Mouse (Mus musculus) hindbrain, embryonic 10.5 days (tissue): ENCODE data around the gene Prkca. TPM values are rescaled to one million over a fixed set of nuclear protein-coding genes. Genes with fewer than 3 reads are reported as not detected.

Experiments
- DNase-seq: peaks from one replicate; pipeline ENCODE4 v3.0.0-alpha.2; 2017; ENCODE audit warnings: low spot score
- H3K27ac ChIP-seq: fragments of 300-500 bp; sonication (generic); 2 replicates; pipeline ENCODE4 v1.5.1; 2016; ENCODE audit warnings: mild to moderate bottlenecking, moderate library complexity
- H3K27me3 ChIP-seq: fragments of 300-500 bp; sonication (generic); 2 replicates; pipeline ENCODE4 v1.6.1; 2016; ENCODE audit warnings: mild to moderate bottlenecking; ENCODE audit not compliant: poor library complexity, insufficient read depth, severe bottlenecking
- H3K36me3 ChIP-seq: fragments of 300-500 bp; sonication (generic); 2 replicates; pipeline ENCODE4 v1.6.1; 2016; ENCODE audit warnings: mild to moderate bottlenecking, moderate library complexity
- H3K4me1 ChIP-seq: fragments of 300-500 bp; sonication (generic); replicated peaks from 2 replicates; pipeline ENCODE4 v1.6.1; 2016; ENCODE audit warnings: mild to moderate bottlenecking
- H3K4me3 ChIP-seq: fragments of 300-500 bp; sonication (generic); 2 replicates; pipeline ENCODE4 v1.5.1; 2016; ENCODE audit warnings: mild to moderate bottlenecking, moderate library complexity
- H3K9me3 ChIP-seq: fragments of 300-500 bp; sonication (generic); 2 replicates; pipeline ENCODE4 v1.6.1; 2016; ENCODE audit warnings: mild to moderate bottlenecking, moderate library complexity
- WGBS: fragments of 180-500 bp; shearing (Covaris S2); methylation state at CpG from one replicate; pipeline ENCODE4 v1.1.7; 2016; 5-methylcytosine and 5-hydroxymethylcytosine counted together
- polyA plus RNA-seq: library from polyadenylated mRNA; unstranded; fragments of >200 nt; fragmentation: Nextera tagmentation; extraction: Ambion mirVana; gene quantifications from 2 replicates; pipeline ENCODE4 v1.2.1, GENCODE M21; 2016

Prkca gene
- polyA plus RNA-seq, 1 experiment from 2014 or later: 3.4 TPM

DNA sequence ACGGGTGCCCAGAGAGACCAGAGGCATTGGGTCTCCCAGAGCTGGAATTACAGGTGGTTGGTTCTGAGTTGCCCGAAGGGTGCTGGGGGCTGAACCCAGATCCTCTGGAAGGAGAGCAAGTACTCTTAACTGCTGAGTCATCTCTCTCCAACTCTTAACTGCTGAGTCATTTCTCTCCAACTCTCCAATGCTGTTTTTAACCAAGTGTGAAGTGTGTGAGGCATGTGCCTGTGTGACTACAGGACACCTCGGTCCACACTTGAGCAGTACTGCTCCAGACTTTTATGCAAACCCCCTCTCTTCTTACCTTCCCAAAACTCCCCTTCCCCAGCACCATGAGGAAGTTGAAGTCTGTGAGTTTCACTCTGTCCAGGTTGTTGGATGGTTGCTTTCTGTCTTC, 357.8 kb downstream of the Prkca start:
- H3K4me3 ChIP-seq: no peak overlapping the region
- no peaks in the 10 kb centered on the region for H3K36me3 ChIP-seq
- peaks cover 16% of the 10 kb centered on the region for H3K4me1 ChIP-seq
- no peak for DNase-seq
- H3K27me3 ChIP-seq: peaks cover 8% of the 10 kb centered on the region; the same call in 1 of the 2 replicates
- H3K27ac ChIP-seq: no peak overlapping the region
- no peaks in the 10 kb centered on the region for H3K9me3 ChIP-seq
- WGBS: 94% methylated on average over 3 of the region's 3 CpGs

- no peaks in the 10 kb centered on the region for H3K9me3 ChIP-seq
- H3K27ac ChIP-seq: no peak overlapping the region
- H3K36me3 ChIP-seq: no peaks in the 10 kb centered on the region
- WGBS: 89% methylated on average over 12 of the region's 12 CpGs
- H3K27me3 ChIP-seq: peaks cover 15% of the 10 kb centered on the region; the same call in 1 of the 2 replicates
- no peak for DNase-seq
- H3K4me3 ChIP-seq: no peak overlapping the region
- H3K4me1 ChIP-seq: peaks cover 25% of the 10 kb centered on the region
These were observed 359.8 kb downstream of the Prkca start for GRCm38 (mm10) chr11:107983883-107984282.

- Histone ChIP-seq H3K9me3 (no peaks in the 10 kb centered on the region), H3K27me3 (peaks cover 17% of the 10 kb centered on the region; the same call in 1 of the 2 replicates), H3K36me3 (no peaks in the 10 kb centered on the region), H3K27ac (no peak overlapping the region; the same call in 1 of the 2 replicates), H3K4me1 (peaks cover 28% of the 10 kb centered on the region), H3K4me3 (no peak overlapping the region)
- DNase-seq: no peak
- WGBS: 51% methylated on average over 5 of the region's 5 CpGs
These were observed 360.5 kb downstream of the Prkca start for GRCm38 (mm10) chr11:107983224-107983623.

DNA sequence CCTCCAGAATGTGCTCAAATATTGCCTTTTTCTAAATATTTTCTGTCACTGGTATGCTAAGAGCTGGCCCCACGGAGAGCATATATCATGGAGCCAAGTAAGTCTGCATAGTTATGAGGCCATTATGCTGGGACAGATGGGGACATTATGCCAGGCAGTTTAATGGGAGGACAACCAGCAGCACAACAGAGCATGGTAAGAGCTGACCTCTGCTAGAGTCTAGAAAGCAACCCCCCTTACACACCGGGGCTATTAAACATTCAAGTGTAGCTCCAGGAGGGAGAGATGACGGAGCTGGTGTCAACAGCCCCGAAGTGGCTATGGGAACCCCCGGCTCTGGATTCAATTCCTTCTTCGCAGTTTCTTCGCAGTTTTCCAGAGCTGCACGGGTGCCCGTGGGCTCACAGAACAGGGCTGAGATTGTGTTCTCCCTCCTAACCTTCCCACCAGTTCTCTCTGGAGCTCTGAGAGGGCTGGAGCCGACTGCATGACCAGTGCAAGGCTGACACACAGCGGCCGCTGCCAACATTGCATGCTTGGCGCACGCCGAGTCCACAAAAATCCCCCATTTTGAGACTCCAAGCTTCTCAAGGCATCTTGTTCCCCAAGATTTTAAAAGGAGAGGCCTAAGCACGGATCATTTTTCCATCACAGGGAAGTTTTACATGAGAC, 361.4 kb downstream of the Prkca start:
- Histone ChIP-seq H3K36me3 (no peaks in the 10 kb centered on the region), H3K4me1 (peaks cover 28% of the 10 kb centered on the region), H3K27me3 (peaks cover 17% of the 10 kb centered on the region; the same call in 1 of the 2 replicates), H3K27ac (no peak overlapping the region), H3K9me3 (no peaks in the 10 kb centered on the region), H3K4me3 (no peak overlapping the region)
- WGBS: 24% methylated on average over 16 of the region's 16 CpGs
- peak; percentile 83 for DNase-seq

GRCm38 (mm10) chr11:107979497-107980174, 364.1 kb downstream of the Prkca start:
- Histone ChIP-seq H3K9me3 (no peaks in the 10 kb centered on the region), H3K4me3 (no peak overlapping the region), H3K27me3 (peaks cover 17% of the 10 kb centered on the region; the same call in 1 of the 2 replicates), H3K4me1 (peaks cover 28% of the 10 kb centered on the region), H3K36me3 (no peaks in the 10 kb centered on the region), H3K27ac (no peak overlapping the region)
- 37% methylated on average over 22 of the region's 22 CpGs for WGBS
- no peak for DNase-seq

DNA sequence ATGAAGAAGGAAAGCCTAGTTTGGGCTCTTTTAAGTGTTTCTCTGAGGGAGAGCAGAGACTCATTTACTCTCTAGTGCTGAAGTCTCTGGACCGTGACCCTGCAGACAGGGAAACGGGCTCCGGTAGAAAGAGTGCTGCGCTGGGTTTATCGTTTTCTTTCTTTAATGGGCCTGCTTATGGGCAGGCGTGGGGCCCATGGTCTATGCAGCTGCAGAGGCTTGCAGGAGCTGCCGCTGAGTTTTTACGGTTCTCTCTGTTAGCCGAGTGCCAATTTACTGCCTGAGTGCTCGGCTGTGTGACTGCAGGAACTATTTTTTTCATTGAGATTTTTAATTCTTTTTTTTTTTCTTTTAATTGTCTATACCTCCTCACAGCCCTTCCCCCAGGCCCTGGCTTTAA, 373.8 kb downstream of the Prkca start:
- peaks cover 31% of the 10 kb centered on the region for H3K4me1 ChIP-seq
- WGBS: 65% methylated on average over 10 of the region's 10 CpGs
- H3K4me3 ChIP-seq: no peak overlapping the region
- H3K27ac ChIP-seq: 0 out of 2 replicates have a peak overlapping the region, but pooled peaks have one; percentile 16
- no peaks in the 10 kb centered on the region for H3K36me3 ChIP-seq
- no peak for DNase-seq
- H3K9me3 ChIP-seq: no peaks in the 10 kb centered on the region
- no peaks in the 10 kb centered on the region for H3K27me3 ChIP-seq

DNA sequence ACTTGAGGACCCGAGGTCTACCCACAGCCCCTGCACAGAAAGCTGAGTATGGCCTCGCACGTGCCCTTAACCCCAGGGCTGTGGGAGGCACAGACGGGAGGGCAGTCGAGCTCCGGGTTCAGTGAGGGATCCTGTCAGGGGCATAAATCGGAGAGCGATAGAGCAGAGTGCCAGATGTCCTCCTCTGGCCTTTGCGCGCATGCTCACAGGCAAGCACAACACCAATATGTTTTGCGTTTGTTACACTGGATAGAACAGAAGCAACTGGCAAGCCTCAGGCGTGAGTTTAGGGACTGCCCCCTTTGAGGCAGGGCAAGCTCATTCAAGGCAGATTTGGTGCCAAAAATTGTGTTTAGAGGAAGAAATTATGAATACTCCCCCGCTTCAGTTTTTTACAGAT, 375.6 kb downstream of the Prkca start:
- Histone ChIP-seq H3K9me3 (no peaks in the 10 kb centered on the region), H3K27ac (0 out of 2 replicates have a peak overlapping the region, but pooled peaks have one; percentile 9), H3K4me3 (no peak overlapping the region), H3K36me3 (no peaks in the 10 kb centered on the region), H3K4me1 (peaks cover 31% of the 10 kb centered on the region), H3K27me3 (no peaks in the 10 kb centered on the region)
- no peak for DNase-seq
- WGBS: 71% methylated on average over 13 of the region's 13 CpGs

DNA sequence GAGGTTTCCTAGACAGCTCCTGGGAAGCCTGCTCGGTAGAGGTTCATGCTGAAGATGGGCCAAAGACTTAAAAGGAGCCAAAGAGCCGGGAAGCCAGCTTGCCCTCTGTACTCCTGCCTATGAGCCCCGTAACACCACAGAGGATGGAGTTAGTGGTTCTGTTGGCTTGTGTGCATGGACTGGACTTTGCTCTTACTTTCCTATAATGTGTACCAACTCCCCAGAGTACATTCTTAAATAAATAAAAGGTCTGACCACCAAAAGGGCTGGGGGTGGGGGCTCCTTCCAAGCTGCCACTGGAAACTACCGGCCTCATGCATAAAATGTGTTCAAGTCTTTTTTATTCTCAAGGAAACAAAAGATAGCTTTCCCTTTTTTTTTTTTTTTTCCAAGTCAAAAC, 377.5 kb downstream of the Prkca start:
- Histone ChIP-seq H3K27ac (no peak overlapping the region), H3K36me3 (no peaks in the 10 kb centered on the region)
- 88% methylated on average over 4 of the region's 4 CpGs for WGBS

GRCm38 (mm10) chr11:107965449-107965848, 378.3 kb downstream of the Prkca start:
- no peaks in the 10 kb centered on the region for H3K36me3 ChIP-seq
- 82% methylated on average over 7 of the region's 7 CpGs for WGBS
- no peak for DNase-seq
- H3K4me3 ChIP-seq: no peak overlapping the region
- no peaks in the 10 kb centered on the region for H3K9me3 ChIP-seq
- H3K27ac ChIP-seq: no peak overlapping the region
- H3K27me3 ChIP-seq: no peaks in the 10 kb centered on the region
- peaks cover 26% of the 10 kb centered on the region for H3K4me1 ChIP-seq

More for the DNA sequence above, 377.5 kb downstream of the Prkca start:
- Histone ChIP-seq H3K4me1 (peaks cover 31% of the 10 kb centered on the region), H3K27me3 (no peaks in the 10 kb centered on the region), H3K4me3 (no peak overlapping the region), H3K9me3 (no peaks in the 10 kb centered on the region)
- DNase-seq: no peak

- H3K9me3 ChIP-seq: 0 out of 2 replicates have a peak, but pooled peaks cover 4% of the 10 kb centered on the region
- no peaks in the 10 kb centered on the region for H3K36me3 ChIP-seq
- H3K4me1 ChIP-seq: no peaks in the 10 kb centered on the region
- no peak for DNase-seq
- no peaks in the 10 kb centered on the region for H3K27me3 ChIP-seq
- H3K4me3 ChIP-seq: no peak overlapping the region
- H3K27ac ChIP-seq: no peak overlapping the region
- WGBS: 85% methylated on average over 13 of the region's 13 CpGs
These were observed 386.0 kb downstream of the Prkca start for GRCm38 (mm10) chr11:107957566-107958350.

GRCm38 (mm10) chr11:107955191-107956062, 388.3 kb downstream of the Prkca start:
- no peak overlapping the region for H3K4me3 ChIP-seq
- no peak for DNase-seq
- no peaks in the 10 kb centered on the region for H3K27me3 ChIP-seq
- no peak overlapping the region for H3K27ac ChIP-seq
- 88% methylated on average over 10 of the region's 10 CpGs for WGBS
- H3K4me1 ChIP-seq: no peaks in the 10 kb centered on the region
- H3K9me3 ChIP-seq: 0 out of 2 replicates have a peak, but pooled peaks cover 4% of the 10 kb centered on the region
- H3K36me3 ChIP-seq: no peaks in the 10 kb centered on the region

DNA sequence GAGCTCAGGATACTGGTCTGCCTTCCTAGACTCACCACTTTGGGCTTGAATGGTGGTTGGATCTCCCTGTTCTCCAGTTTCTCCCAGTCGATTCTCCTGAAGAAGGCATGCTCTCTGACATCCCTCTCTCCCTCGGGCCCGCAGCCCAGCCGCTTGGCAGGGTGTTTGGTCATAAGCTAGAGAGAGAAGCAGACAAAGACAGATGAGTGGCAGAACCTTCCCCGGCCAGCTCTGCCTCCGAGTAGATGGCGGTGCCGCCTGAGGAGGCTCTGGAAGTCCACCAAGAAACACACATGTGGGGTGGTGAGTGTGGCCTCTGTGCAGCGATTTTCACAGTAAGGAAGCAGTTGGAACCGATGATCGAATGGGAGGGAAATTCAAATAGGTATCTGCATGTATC, 392.3 kb downstream of the Prkca start:
- H3K27me3 ChIP-seq: no peaks in the 10 kb centered on the region
- 0 out of 2 replicates have a peak overlapping the region, but pooled peaks have one; percentile 12 for H3K27ac ChIP-seq
- no peak overlapping the region for H3K4me3 ChIP-seq
- DNase-seq: no peak
- 90% methylated on average over 11 of the region's 11 CpGs for WGBS
- no peaks in the 10 kb centered on the region for H3K36me3 ChIP-seq
- peaks cover 7% of the 10 kb centered on the region; the same call in 1 of the 2 replicates for H3K4me1 ChIP-seq
- no peaks in the 10 kb centered on the region for H3K9me3 ChIP-seq
